ENCODE assay signal across 22 mouse cellular contexts in genomic region chr1:36633920-36634319, GRCm38 (mm10). TPM values are rescaled to one million over a fixed set of nuclear protein-coding genes. Genes with fewer than 3 reads are reported as not detected.
DNase-seq lines count a peak whose midpoint lies in the region; ATAC-seq and TF ChIP-seq lines count a peak whose summit lies in the region.
"Had no signal": no experiment of that assay in that cellular context is flagged by ENCODE, and none has a peak within 500 bp of the region (broad histone marks: within the 10 kb centered on the region; RNA-seq: fewer than 3 reads in every experiment).

No protein-coding gene starts in this region.

- 0 out of 2 replicates have a peak overlapping the region, but pooled peaks have one; percentile 43 for H3K9ac ChIP-seq in heart, embryonic 11.5 days (ENCODE audit: low read depth, low read length)
- H3K9ac ChIP-seq: forebrain, embryonic 12.5 days; heart, embryonic 12.5 days; liver, embryonic 12.5 days; stomach, embryonic 15.5 days had no signal

- no peak for TF ChIP-seq POLR2A in cerebellum, adult 2 months (IDR thresholded peaks at IDR 0.05; ENCODE audit: borderline replicate concordance, insufficient read depth, low read length)

- peak; percentile 20 to 27 for DNase-seq in cerebellum, adult 2 months
- no peak for DNase-seq in cerebellum, postnatal 14 days
- no peak for DNase-seq in heart, adult 11 months
- peak; percentile 79 for DNase-seq in layer of hippocampus, adult 9-11 months
- no peak for DNase-seq in layer of hippocampus, postnatal 25 days (ENCODE audit: extremely low spot score in 1 of 2, low spot score in 1 of 2)
- no peak for DNase-seq in embryonic facial prominence, embryonic 10.5 days (ENCODE audit: low spot score)
- no peak for DNase-seq in kidney, adult 18-20 months
- DNase-seq: adrenal gland, postnatal 14 days; gastrocnemius, postnatal 36 days; kidney, adult 8-10 months; kidney, postnatal 14 days; lung, adult 2 months had no signal

- ATAC-seq in heart, embryonic 11.5 days (replicated peaks; ENCODE audit: insufficient number of reproducible peaks, low FRiP score, low TSS enrichment) = no peak
- ATAC-seq: activated CD4-positive, CD25-positive, alpha-beta regulatory T cell, adult 4 months; inflammation-experienced regulatory T-cells, adult 6 months; liver, embryonic 12.5 days had no signal

- WGBS in cerebellum, adult 2 months = 81% methylated on average over 5 of the region's 5 CpGs
- WGBS in heart, embryonic 11.5 days (ENCODE audit: insufficient replicate concordance) = 68% methylated on average over 5 of the region's 5 CpGs
- WGBS in embryonic facial prominence, embryonic 10.5 days = 49% methylated on average over 5 of the region's 5 CpGs

- no peaks in the 10 kb centered on the region for H3K36me3 ChIP-seq in heart, embryonic 11.5 days (ENCODE audit: control insufficient read depth, insufficient read depth, low read length)
- no peaks in the 10 kb centered on the region for H3K36me3 ChIP-seq in embryonic facial prominence, embryonic 10.5 days (replicated peaks)
- H3K36me3 ChIP-seq: forebrain, embryonic 12.5 days; G1E; heart, embryonic 12.5 days; liver, embryonic 12.5 days; stomach, embryonic 15.5 days had no signal

- peaks cover 59% of the 10 kb centered on the region for H3K4me1 ChIP-seq in cerebellum, adult 2 months (ENCODE audit: control insufficient read depth, insufficient read depth, low read length)
- H3K4me1 ChIP-seq in heart, embryonic 11.5 days (ENCODE audit: control insufficient read depth, insufficient read depth, low read length) = peaks cover 10% of the 10 kb centered on the region; the same call in 1 of the 2 replicates
- peaks cover 65% of the 10 kb centered on the region for H3K4me1 ChIP-seq in embryonic facial prominence, embryonic 10.5 days

- no peak overlapping the region for H3K4me2 ChIP-seq in heart, embryonic 11.5 days
- H3K4me2 ChIP-seq: forebrain, embryonic 12.5 days; heart, embryonic 12.5 days; liver, embryonic 12.5 days; stomach, embryonic 15.5 days had no signal

- no peak overlapping the region; the same call in 1 of the 2 replicates for H3K27ac ChIP-seq in cerebellum, adult 2 months (ENCODE audit: insufficient read depth, low read length)
- no peak overlapping the region for H3K27ac ChIP-seq in heart, embryonic 11.5 days (ENCODE audit: low read depth, low read length)
- H3K27ac ChIP-seq in embryonic facial prominence, embryonic 10.5 days (replicated peaks) = peak overlapping the region; percentile 51
- H3K27ac ChIP-seq: forebrain, embryonic 12.5 days; liver, embryonic 12.5 days; stomach, embryonic 15.5 days had no signal

- H3K9me3 ChIP-seq in heart, embryonic 11.5 days (replicated peaks; ENCODE audit: control insufficient read depth, low read length) = no peaks in the 10 kb centered on the region
- no peaks in the 10 kb centered on the region for H3K9me3 ChIP-seq in embryonic facial prominence, embryonic 10.5 days
- H3K9me3 ChIP-seq: forebrain, embryonic 12.5 days; G1E; heart, embryonic 12.5 days; liver, embryonic 12.5 days; megakaryocyte, embryonic 14.5 days; stomach, embryonic 15.5 days had no signal

- H3K27me3 ChIP-seq in cerebellum, adult 2 months (ENCODE audit: control insufficient read depth, insufficient read depth, low read length) = no peaks in the 10 kb centered on the region
- no peaks in the 10 kb centered on the region; the same call in 1 of the 2 replicates for H3K27me3 ChIP-seq in heart, embryonic 11.5 days (ENCODE audit: control insufficient read depth, insufficient read depth, low read length)
- no peaks in the 10 kb centered on the region for H3K27me3 ChIP-seq in embryonic facial prominence, embryonic 10.5 days (replicated peaks; ENCODE audit: low read depth, poor library complexity, severe bottlenecking)
- H3K27me3 ChIP-seq: forebrain, embryonic 12.5 days; heart, embryonic 12.5 days; stomach, embryonic 15.5 days had no signal

- no peak for TF ChIP-seq CTCF in cerebellum, adult 2 months (IDR thresholded peaks at IDR 0.05; ENCODE audit: borderline replicate concordance, insufficient read depth, low read depth, low read length)

- no peak overlapping the region for H3K4me3 ChIP-seq in cerebellum, adult 2 months (replicated peaks; ENCODE audit: insufficient read depth, low read depth, low read length)
- H3K4me3 ChIP-seq in heart, embryonic 11.5 days (ENCODE audit: low read depth, low read length) = no peak overlapping the region
- no peak overlapping the region for H3K4me3 ChIP-seq in embryonic facial prominence, embryonic 10.5 days
- H3K4me3 ChIP-seq: forebrain, embryonic 12.5 days; heart, embryonic 12.5 days; liver, embryonic 12.5 days; megakaryocyte, embryonic 14.5 days; stomach, embryonic 15.5 days had no signal

RNA-seq across cellular contexts. Expression of gene Fam178b, which starts 49.1 kb away (rescaled TPM):
- polyA plus RNA-seq in cerebellum, adult 2 months (2012; rRNA removed) = 1.1 and 1.4 TPM in 2 replicates
- polyA plus RNA-seq in heart, embryonic 11.5 days (2014; fragmentation: Nextera tagmentation; extraction: Ambion mirVana) = 3.5 and 3.7 TPM in 2 replicates
- under 1 TPM in 1 of 2 experiments, not detected in 1; 0.34 TPM for total RNA-seq in layer of hippocampus, postnatal 25 days (2021)
- 0.57 and 0.65 TPM in 2 replicates for polyA plus RNA-seq in embryonic facial prominence, embryonic 10.5 days (2016; fragmentation: Nextera tagmentation; extraction: Ambion mirVana)
- total RNA-seq: adrenal gland, postnatal 14 days; G1E; neutrophil, adult 5-6 weeks had no signal
- polyA plus RNA-seq: activated CD4-positive, CD25-positive, alpha-beta regulatory T cell, adult 4 months; G1E; liver, embryonic 12.5 days had no signal

RNA-seq across cellular contexts. Expression of gene Cox5b, which starts 57.3 kb away (rescaled TPM):
- 812 and 891 TPM in 2 replicates for polyA plus RNA-seq in cerebellum, adult 2 months (2012; rRNA removed)
- polyA plus RNA-seq in heart, embryonic 11.5 days (2014; fragmentation: Nextera tagmentation; extraction: Ambion mirVana) = 1,165 and 1,189 TPM in 2 replicates
- 100 to 1,000 TPM; 725 to 736 TPM for total RNA-seq in layer of hippocampus, postnatal 25 days (2021)
- polyA plus RNA-seq in embryonic facial prominence, embryonic 10.5 days (2016; fragmentation: Nextera tagmentation; extraction: Ambion mirVana) = 515 and 522 TPM in 2 replicates

Comparison
In these comparisons a context has a peak if more than half of its experiments do, and no peak if none do; other contexts are left out.
1. DNase-seq: peak in cerebellum, adult 2 months (2 of 2) and layer of hippocampus, adult 9-11 months (single experiment); none in cerebellum, postnatal 14 days (0 of 2), heart, adult 11 months (single experiment), layer of hippocampus, postnatal 25 days (0 of 2), embryonic facial prominence, embryonic 10.5 days (single experiment) and kidney, adult 18-20 months (single experiment).